Mouse (Mus musculus) kidney, postnatal 14 days (tissue): ENCODE results near the gene Wars2.
A peak's percentile ranks its signal among the peaks of the same experiment; 100 is the strongest.

Experiments
- DNase-seq: peaks from one replicate; pipeline ENCODE4 v3.0.0; 2022; ENCODE audit warnings: mixed read lengths

Wars2 gene

DNA sequence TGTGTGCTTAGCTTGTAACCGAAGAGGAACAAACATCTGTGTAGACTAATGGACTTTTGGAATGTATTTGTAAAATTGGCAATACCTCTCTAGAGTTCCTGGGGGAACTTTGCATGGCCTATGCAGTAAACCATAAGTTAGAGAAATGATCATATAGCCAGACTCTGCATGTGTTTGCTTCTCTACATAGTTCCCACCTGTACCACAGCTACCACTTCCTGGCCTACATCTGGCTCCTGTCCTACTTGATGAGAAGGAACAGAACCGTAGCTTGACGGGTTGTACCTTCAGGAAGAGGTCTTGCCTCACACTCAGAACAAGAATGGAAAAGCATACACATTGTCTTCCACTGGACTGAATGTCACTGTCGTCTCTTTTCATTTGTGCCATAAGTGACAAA, 52.7 kb downstream of the Wars2 start:
- DNase-seq: no peak

DNA sequence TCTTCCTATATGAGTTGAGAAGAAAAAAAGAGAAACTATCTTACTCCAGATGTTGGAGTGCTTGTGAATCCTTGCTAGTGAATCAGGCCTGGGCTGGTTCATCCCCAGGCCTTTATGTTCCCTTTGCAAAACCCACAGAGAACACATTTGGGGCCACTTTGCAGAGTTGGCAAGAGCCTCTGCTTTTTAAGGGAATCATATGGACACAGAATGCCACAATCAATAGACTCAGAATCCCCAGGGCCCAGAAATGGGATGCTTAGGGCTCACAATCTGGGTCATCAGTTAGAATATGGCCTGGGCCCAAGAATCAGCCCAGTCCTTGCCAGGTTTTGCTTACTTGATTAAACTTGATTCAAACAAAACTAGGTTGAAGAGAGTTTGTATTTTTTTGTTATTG, 62.5 kb downstream of the Wars2 start:
- no peak for DNase-seq

DNA sequence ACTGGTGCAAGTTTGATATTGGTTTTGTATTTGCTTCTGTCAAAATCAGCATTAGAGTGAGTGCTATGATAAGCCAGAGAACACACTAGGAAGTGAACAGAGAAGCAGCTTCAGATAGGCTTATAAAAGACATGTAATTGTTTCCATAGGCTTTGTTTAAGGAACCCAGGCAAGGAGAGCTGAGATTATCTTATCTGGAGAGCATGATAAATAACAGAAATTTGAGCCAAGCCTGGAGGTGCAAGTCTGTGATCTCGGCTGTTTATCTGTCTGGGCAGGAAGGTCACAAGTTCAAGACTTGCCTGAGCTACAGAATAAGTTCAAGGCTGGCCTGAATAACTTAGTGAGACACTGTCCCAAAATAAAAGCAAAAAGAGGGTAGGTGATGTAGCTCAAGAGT, 67.5 kb downstream of the Wars2 start:
- DNase-seq: no peak

DNA sequence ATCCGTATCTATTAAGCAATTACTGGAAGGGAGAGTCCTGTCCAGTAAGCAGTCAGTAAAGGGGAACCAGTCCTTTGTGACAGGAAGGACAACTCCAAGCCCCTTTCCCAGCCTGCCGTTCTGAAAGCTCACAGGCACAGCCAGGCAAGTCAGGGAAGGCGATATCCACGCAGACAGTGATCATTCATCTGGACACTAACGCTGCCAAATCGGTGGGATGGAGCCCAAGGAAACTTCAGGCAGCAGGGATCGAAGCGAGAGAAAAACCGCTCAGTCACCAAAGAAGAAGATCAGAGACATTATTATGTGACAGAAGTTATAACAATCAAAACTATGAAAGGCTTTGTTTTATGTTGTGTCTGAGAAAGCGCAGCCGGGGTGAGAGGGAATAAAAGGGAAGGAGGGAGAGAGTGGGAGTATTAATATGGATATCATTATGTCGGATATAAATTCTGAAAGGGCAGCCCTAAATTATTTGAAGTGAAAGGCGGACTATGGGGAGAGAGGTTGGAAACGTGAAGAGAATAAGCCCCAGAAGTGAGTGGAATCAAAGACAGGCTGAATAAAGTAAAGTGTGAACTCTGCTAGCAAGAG, 70.3 kb downstream of the Wars2 start:
- DNase-seq: no peak

DNA sequence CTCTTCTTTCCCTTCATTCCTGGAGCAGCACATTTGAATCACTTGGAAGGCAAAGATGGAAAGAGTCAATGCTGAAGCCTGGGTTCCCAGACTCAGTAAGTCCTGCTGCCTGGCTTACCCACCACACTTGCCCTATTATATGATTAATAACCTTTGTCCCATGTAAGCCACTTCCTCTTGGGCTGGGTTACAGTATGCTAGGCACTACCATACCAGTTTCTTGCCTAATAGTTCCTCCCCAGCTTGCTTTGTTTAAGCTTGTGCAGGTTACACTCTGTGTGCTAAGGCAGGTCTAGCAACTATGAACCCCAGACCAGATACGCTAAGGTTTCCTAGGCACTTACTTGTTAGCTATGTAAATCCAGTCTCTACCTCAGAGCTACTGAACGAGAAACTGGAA, 86.9 kb downstream of the Wars2 start:
- no peak for DNase-seq

DNA sequence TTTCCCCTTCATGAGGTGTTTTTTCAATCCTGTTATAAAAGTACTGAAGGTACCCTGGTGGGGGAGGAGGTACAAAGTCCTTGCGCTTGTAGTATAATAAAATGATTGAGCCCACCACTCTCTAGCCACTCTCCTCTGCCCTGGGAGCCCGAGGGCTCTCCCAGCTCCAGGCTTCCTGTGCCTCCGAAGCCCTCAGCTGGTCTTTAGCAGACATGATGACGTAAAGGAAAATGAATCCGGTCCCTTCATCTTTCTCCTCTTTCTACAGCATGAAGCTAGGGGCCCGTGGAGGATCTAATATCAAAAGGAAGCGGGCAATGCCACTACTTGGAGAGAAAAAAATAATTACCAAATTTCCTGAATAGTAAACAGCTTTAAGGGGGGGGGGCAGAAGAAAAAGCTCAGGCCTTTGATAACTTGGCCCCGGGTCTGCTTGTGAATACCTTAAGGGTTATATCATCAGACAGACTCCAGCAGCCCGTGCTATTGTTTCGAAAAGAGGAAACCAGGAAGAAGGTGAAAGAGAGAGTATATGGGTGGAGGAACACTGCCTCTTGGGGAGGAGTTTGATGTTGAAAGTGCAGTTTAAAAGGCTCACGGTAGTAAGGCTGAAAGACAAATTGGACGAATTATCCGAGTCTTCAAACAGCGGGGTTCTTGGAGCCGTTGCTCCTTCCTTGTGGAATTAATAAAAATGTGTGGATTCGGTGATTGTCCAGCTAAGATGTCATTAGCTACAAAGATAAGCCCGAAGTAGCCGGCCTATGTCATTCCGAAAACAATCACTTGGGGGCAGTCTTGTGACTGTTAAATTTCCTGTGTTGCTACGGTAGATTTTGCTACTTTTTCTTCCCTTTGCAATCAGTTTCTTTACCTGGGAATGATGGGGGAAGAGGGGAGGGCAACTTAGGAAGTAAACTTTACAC, 92.8 kb downstream of the Wars2 start:
- peak; percentile 49 for DNase-seq

DNA sequence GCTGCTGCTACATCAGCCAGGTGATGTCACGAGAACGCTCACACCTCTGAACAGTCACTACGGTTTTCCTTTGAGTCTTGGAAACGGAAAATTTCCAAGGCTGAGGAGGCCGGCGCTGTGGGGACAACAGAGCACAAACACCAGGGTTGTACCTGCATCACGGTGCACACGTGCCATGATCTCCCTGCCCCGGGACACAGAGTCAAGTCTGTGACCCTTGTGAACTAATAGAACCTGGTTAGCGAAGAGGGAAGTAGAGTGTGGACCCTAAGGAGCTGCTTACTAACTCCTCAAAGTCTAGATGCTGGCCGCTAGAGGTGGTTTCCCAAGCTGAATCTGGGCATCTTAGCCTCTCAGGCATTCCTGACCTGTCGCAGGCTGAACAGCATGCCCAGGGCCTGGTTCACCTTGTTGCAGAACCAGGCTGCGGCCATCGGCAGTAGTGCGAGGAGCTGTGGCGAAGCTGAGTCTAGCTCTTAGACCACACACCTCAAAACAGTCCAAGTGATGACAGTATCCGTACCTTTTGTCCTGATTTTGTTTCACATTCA, 93.5 kb downstream of the Wars2 start:
- no peak for DNase-seq

DNA sequence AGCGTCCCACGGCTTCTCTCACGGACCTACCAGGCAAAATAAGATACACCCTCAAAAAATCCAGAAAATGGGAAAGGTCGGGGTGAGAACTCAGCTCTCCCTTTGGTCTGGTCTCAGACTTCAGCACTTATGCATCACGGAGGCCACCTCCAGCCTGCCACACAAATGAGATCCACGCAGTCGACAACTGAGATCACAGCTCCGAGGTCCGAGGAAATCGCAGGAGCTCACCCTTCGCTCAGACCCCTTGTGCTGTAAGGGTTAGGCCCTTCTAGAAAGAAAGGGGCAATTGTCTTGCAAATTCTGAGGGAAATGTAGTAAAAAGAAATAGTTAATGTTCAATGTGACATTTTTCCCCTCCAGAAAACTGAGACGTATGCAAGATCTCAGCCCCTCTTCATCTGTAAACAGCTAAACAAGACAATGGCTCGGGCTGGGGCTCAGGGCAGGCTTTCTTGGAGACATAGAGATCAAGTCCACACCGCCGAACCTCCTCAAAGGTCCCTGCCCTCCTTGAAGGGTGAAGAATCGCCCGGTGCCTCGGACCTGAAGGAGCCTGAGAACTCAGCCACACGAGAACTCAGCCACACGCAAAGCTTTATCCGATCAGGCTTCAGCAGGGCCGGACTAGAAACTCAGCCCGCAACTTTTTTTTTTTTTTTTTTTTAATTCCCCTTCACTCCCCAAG, 94.4 kb downstream of the Wars2 start:
- no peak for DNase-seq

DNA sequence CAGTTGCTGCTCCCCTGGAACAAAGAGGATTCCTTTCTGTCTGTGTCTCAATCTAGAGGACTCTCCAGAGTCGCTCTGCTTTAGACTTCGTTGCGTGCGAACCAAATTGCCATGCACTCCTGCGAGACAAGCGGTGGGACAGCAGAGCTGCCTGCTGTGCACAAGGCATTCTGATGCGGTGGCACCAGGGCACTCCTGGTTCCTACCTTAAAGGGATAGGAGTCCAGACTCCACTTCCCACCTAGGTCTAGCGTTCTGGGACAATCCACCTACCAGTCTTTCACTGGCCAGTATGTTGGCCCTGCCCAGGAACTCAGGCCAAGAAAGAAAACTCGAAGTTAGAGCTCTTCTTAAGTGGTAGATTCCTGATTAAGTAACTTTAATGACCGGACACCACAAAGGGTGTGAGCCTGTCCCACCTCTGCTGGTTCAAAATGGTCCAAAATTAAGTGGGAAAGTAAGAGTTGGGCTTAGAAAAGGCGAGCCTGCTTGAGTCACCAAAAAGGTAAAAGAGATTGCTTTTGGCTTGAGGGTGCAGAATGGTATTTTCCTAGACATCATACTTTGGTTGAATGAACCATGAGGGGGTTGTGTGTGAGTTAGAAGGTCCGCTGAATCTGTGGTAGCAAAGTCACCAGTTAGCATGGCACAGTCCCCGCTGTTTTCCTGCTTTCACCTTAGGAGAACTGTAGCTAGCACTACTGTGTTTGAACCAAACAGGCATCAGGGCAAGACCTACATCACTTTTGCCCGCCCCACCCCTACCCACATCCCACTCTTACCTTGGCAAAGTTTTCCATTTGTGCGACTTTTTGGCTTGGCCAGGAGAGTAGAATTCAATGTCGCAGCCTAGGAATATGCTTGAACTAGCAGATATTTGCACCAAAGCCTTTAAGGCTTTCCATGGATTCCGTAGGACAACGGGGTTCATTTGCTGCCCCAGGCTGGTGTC, 95.2 kb downstream of the Wars2 start:
- no peak for DNase-seq

DNA sequence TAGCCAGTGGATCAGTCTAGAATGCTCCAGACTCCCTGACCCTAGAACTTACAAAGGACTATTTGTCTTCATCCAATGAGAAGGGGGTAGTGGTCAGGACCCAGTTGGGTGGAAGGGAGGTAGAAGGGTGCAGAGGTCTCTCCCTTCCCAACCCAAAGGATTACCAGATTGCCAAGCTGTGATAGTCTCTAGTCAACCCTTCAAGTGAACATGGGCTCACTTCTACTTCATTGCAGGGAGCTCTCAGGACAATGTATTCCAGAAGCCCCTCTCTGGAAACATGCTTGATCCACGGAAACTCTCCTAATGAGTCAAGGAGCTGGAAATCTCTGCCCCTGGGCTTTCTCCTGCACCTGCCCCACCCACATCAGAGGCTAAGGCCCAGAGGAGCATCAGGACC, 97.8 kb downstream of the Wars2 start:
- DNase-seq: no peak

DNA sequence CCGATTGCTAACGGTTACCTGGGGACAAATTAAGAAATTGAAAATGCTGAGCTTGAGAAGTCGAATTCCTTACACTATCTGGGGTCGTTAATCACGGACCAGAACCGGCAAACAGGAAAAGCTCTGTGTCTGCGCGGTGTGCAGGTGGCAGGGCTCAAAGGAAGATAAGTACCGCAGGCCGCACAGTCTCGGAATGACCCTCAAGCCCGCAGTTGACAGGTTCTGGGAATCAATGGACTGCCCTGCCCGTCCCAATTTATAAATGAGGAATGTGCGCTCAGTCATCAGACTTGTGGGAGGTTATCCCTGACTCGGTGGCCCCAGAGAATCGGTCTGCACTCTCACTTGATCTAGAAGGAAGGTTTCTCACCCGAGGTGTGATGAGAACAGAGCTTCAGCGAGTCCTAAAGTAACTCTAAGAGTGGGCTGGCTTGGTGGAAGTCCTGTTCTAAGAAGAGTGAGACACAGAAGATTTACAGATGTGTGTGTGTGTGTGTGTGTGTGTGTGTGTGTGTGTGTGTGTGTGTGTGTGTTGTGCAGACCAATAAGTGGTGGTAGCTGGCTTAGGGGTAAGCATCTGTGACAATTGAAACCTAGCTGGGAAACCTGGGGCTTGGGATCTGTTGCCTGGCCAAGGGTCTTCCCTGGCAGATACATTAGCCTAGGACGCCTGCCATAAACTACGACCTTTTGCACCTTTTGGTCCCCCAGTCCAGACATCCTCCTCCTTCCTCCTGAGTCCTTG, 98.6 kb downstream of the Wars2 start:
- no peak for DNase-seq

DNA sequence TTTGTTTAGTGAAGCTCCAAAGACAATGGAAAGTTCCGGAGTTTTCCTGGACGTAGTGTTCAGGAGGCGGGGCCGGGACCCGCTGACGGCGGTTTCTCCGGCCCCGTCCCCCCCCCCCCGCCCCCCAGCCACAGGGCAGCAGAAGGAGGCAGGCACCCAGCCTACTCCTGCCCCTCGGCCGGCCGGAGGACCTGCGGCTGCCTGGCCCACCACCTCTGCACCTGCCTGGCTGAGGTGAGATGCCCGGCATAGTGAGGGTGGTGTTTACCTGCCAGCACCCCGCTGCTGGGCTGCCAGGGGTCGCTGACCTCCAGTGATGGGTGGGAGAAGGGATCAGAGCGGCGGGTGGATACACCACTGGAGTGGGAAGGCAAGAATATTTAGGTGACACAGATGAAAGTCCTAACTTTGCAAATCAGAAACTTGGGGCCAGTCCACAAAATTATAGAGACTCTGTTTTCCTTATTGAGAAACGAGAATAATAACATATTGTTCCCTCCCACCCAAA, 99.4 kb downstream of the Wars2 start, which contains the start of gene Tbx15:
Gene Tbx15, plus strand, starts transcription at position 169 of the 508 bp plus-strand sequence.
- DNase-seq: no peak

DNA sequence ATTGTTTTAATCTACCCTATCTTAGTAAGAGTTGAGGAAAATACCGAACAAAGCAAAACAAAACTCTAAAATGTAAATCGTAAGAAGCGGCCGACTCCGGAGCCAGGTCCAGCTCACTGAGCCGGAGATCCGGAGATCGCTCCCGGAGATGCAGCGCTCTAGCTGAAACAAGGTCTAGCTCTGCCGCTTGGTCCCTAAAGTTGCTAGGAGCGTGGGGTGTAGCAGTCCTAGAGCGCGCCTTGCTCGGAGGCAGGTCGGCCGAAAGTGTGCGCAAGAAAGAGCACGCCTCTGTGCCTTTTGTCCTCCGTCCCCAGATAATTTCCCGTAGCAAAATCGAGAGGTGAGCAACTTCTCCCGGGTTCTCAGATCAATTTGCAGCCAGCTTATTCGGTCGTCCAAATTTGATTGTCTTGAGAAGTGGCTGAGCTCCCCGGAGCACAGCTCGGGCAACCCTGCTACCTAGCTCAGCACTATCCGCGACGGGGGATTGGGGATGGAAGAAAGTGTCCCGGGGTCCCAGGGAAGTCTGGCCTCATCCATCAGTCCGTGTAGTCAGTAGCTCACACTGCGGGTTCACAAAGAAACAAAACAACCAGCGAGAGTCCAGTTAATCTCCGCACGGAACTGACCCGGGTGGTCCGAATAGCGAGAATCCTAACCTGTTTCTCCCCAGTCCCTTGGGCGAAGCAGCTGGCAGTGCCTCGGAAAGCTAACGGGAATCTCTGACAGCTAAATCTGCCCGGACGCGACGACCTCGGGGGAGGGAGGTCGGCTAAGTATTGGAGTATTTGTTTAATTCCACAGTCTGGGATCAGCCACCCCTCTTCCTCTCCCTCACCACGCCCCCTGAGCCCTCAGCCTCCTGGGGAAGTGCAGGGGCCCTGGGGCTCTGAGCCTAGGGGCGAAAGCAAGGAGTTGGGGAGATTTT, 100.2 kb downstream of the Wars2 start:
- no peak for DNase-seq

DNA sequence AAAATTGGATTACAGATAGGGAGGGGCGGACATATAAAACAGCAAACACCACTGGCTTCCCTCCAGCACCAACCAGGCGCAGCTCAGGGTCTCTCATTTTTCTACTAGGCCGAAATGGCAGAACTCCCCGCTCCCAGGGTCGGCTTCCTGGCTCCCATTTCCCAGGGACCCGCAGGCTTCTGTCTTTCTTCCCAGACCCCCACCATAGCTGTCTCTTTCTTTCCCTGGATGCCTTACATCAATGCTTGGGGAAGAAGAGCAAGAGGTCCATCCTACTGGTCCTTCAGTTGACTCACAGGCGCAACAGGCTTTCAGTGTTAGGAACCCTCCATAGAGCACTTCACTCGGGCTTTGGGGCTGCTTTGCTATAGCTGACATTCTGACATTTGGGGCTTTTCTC, 101.6 kb downstream of the Wars2 start:
- DNase-seq: no peak

DNA sequence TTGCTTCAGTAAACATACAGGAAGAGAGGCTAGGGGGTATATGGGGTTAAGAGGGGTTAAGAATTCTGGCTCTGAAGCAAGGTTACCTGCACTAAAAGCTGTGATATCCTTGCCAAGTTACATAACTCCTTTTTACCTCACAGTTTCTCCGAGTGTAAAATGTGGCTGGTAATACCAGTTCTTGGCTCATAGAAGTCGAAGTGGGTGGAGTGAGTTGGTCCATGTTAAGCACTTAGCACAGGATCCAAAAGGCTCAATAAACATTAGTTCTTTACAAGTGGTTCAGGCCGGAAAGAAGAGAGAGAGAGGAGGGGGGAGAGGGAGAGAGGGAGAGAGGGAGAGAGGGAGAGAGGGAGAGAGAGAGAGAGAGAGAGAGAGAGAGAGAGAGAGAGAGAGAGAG, 104.5 kb downstream of the Wars2 start:
- DNase-seq: no peak

DNA sequence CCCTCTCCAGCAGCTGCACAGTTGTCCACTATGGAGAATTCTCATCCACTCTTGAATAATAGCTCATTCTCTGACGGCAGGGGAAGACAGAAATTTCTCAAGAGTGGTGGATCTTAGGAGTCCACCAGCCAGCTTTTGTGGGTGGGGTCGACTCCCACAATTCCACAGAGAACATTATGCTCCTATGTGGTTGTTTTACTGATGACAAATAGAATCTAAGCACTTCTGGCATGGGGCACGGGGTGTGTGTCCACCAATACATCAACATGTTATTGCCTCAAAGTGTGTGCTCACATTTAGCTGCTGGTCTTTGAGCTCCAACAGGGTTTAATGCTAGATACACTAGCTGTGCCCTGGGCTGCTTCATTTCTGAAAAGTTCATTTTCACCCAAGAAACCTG, 105.8 kb downstream of the Wars2 start:
- DNase-seq: no peak

DNA sequence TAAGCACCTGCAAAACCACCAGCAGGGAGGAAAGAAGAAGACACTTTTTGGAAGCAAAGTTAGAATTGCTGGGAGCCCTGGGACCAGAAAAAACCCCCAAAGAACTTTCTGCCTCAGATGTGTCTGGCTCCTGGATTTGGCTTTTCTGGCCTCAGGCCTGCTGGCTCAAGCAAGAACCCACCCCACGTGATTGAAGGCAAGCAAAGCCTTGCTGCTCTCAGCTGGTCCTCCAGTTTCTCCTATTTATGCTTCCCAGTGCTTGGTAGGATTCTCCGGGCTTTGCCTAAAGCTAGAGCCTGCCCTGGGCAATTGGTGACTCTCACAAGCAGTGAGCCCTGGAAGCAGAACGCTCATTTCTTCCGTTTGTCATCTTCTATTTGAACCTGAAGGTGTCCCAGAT, 106.7 kb downstream of the Wars2 start:
- no peak for DNase-seq

DNA sequence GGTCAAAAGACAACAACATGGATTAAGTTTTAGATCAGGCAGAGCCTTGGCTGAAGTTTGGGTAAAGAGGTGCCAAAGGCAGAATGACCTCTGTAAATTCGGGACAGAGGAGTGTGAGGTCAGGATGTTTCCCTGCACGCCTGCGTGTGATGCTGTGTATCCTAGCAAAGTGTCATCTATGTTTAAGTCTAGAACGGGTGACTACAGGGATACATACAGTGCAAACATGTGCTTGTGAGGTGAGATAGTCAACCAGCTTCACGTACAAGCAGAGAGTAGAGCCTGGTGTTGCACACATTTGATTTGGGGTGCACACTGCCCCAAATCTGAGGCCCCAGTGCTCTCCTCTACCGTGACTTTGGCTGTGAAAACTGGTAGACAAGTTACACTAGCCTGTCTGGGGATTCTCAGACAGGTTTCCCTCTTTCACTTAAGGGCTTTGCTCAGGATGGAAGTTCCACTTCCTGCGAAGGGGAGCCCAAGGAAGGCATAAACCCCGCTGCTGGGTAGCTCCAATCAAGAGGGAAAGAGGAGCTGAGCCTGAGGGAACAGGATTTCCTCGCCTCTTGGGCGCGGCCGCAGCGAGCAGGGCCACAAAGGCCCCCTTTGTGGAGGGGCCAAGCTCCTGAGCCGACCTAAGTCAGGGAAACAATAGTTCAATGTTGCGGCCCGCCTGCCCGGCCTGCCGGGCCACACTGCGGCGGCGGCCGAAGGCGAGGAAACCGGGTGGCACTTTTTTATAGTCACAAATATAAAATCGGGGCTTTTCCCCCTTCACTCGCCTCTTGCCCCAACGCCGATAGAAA, 107.3 kb downstream of the Wars2 start:
- no peak for DNase-seq

DNA sequence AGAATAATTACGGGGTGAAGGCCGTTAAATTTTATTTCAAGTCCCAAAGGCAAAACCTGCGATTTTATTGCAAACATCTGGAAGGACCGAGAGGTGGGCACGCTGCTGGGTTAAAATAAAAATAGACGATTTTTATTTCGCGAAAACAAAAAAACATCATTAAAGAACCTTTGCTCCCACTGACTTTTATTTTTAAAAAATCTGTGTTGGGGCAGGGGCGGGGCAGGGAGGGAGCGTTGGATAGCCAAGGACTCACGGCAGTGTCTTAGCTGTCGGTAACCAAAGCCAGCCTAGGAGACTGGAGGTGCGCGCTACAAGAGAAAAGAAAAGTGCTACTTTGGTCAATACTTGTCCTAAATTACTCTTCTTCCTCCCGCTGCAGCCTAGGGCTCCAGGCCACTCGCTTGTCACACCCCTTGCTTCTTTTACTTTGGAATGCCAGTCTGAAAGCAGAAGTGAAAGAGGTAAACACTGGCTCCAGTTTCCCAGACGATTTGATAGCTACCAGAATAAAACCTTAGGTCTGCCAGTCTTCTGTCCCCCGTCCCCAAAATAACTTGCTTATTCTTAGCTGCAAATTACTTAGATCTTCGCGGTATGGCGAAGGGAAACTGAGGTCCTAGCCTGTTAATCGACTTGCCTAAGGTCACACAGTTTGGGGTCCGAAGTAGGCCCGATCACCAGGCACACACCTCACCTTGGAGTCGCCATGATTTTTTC, 108.1 kb downstream of the Wars2 start:
- no peak for DNase-seq
